In the genomic region with DNA sequence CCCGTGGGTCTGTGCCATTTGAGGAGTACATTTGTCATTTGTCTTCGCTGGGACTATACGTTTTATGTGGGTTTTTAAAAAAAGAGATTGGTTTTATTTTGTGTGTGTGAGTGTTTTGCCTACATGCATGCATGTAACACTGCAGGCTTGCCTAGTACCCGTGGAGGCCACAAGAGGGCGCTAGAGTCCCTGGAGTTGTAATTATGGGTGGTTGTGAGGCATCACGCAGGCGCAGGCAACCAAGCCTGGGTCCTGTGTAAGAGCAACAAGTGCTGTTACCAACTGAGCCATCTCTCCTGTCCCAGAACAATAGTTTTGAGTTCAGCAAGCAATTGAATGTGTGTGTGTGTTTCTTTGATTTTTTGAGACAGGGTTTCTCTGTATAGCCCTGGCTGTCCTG, we compare ENCODE assay signal across 9 mouse cellular contexts. TPM values are rescaled to one million over a fixed set of nuclear protein-coding genes. Genes with fewer than 3 reads are reported as not detected.
DNase-seq lines count a peak whose midpoint lies in the region; ATAC-seq and TF ChIP-seq lines count a peak whose summit lies in the region.
"Had no signal": no experiment of that assay in that cellular context is flagged by ENCODE, and none has a peak within 500 bp of the region (broad histone marks: within the 10 kb centered on the region; RNA-seq: fewer than 3 reads in every experiment).

No protein-coding gene starts in this region.

- no peaks in the 10 kb centered on the region for H3K36me3 ChIP-seq in hindbrain, embryonic 11.5 days (ENCODE audit: control insufficient read depth, insufficient read depth, low read length)
- no peaks in the 10 kb centered on the region for H3K36me3 ChIP-seq in hindbrain, embryonic 14.5 days (replicated peaks; ENCODE audit: control insufficient read depth, insufficient read depth)
- H3K36me3 ChIP-seq: lung, embryonic 15.5 days had no signal

- no peaks in the 10 kb centered on the region for H3K9me3 ChIP-seq in hindbrain, embryonic 11.5 days (ENCODE audit: control insufficient read depth, low read length)
- H3K9me3 ChIP-seq in hindbrain, embryonic 14.5 days (ENCODE audit: control insufficient read depth, low read length), result no peaks in the 10 kb centered on the region
- H3K9me3 ChIP-seq: lung, embryonic 15.5 days had no signal

- no peaks in the 10 kb centered on the region for H3K27me3 ChIP-seq in hindbrain, embryonic 11.5 days (ENCODE audit: control insufficient read depth, insufficient read depth, low read length)
- no peaks in the 10 kb centered on the region for H3K27me3 ChIP-seq in hindbrain, embryonic 14.5 days (ENCODE audit: control insufficient read depth, insufficient read depth, low read length)
- H3K27me3 ChIP-seq: lung, embryonic 15.5 days had no signal

- H3K9ac ChIP-seq in hindbrain, embryonic 11.5 days (ENCODE audit: low read depth, low read length), result no peak overlapping the region
- H3K9ac ChIP-seq in hindbrain, embryonic 14.5 days, result no peak overlapping the region
- H3K9ac ChIP-seq: lung, embryonic 15.5 days had no signal

- no peak overlapping the region for H3K4me3 ChIP-seq in hindbrain, embryonic 11.5 days (ENCODE audit: low read depth, low read length)
- no peak overlapping the region for H3K4me3 ChIP-seq in hindbrain, embryonic 14.5 days (replicated peaks; ENCODE audit: low read length)
- no peak overlapping the region for H3K4me3 ChIP-seq in cortical plate, adult 2 months (ENCODE audit: insufficient read depth, low read length)
- H3K4me3 ChIP-seq: lung, embryonic 15.5 days had no signal

- no peak for ATAC-seq in hindbrain, embryonic 11.5 days (ENCODE audit: low FRiP score)
- ATAC-seq in hindbrain, embryonic 14.5 days (ENCODE audit: low FRiP score), result no peak

- TF ChIP-seq CTCF in cortical plate, adult 2 months (IDR thresholded peaks at IDR 0.05; ENCODE audit: extremely low read depth, insufficient read depth, low read length), result peak; percentile 34; the same call in 1 of the 2 replicates

- H3K4me1 ChIP-seq in hindbrain, embryonic 11.5 days (replicated peaks; ENCODE audit: control insufficient read depth, insufficient read depth, low read length), result no peaks in the 10 kb centered on the region
- no peaks in the 10 kb centered on the region for H3K4me1 ChIP-seq in hindbrain, embryonic 14.5 days (replicated peaks; ENCODE audit: control insufficient read depth, insufficient read depth, low read length)
- H3K4me1 ChIP-seq in cortical plate, adult 2 months (ENCODE audit: control insufficient read depth, insufficient read depth, low read length), result no peaks in the 10 kb centered on the region
- H3K4me1 ChIP-seq: lung, embryonic 15.5 days had no signal

- 63% methylated on average over 7 of the region's 7 CpGs for whole genome bisulfite sequencing in hindbrain, embryonic 11.5 days
- WGBS in hindbrain, embryonic 14.5 days, result 68% methylated on average over 7 of the region's 7 CpGs

- H3K4me2 ChIP-seq in hindbrain, embryonic 11.5 days (replicated peaks; ENCODE audit: low read depth, low read length), result no peak overlapping the region
- no peak overlapping the region for H3K4me2 ChIP-seq in hindbrain, embryonic 14.5 days (replicated peaks)
- H3K4me2 ChIP-seq: lung, embryonic 15.5 days had no signal

- no peak for TF ChIP-seq POLR2A in cortical plate, adult 2 months (IDR thresholded peaks at IDR 0.05; ENCODE audit: extremely low read depth, insufficient read depth, low read length)

- H3K27ac ChIP-seq in hindbrain, embryonic 11.5 days (ENCODE audit: low read depth, low read length), result no peak overlapping the region
- no peak overlapping the region for H3K27ac ChIP-seq in hindbrain, embryonic 14.5 days
- H3K27ac ChIP-seq in cortical plate, adult 2 months (ENCODE audit: insufficient read depth, low read length), result no peak overlapping the region
- H3K27ac ChIP-seq: lung, embryonic 15.5 days had no signal

- DNase-seq in hindbrain, embryonic 11.5 days (ENCODE audit: low spot score), result peak; percentile 9
- no peak for DNase-seq in hindbrain, embryonic 14.5 days (ENCODE audit: low spot score)
- DNase-seq in retina, postnatal 1 day, result peak; percentile 14
- no peak for DNase-seq in retina, embryonic 14.5 days (ENCODE audit: low spot score)
- DNase-seq in thymus, postnatal 36 days, result peak; percentile 28 to 32
- no peak for DNase-seq in urinary bladder, postnatal 4 days (ENCODE audit: low spot score in 2 of 2)
- DNase-seq in left cerebral cortex, adult 18-20 months (ENCODE audit: low spot score in 2 of 2), result no peak

RNA-seq across cellular contexts. Expression of gene Fis1, which starts 13.8 kb away (rescaled TPM):
- 340 and 348 TPM in 2 replicates for polyA plus RNA-seq in hindbrain, embryonic 11.5 days (2014; fragmentation: Nextera tagmentation; extraction: Ambion mirVana)
- 391 and 425 TPM in 2 replicates for polyA plus RNA-seq in hindbrain, embryonic 14.5 days (2014; fragmentation: Nextera tagmentation; extraction: Ambion mirVana)
- polyA plus RNA-seq in cortical plate, adult 2 months (2012; rRNA removed), result 416 and 433 TPM in 2 replicates
- total RNA-seq in left cerebral cortex, adult 18-20 months (2021), result 100 to 1,000 TPM; 281 to 287 TPM

RNA-seq across cellular contexts. Expression of gene Cldn15, which starts 27.1 kb away (rescaled TPM):
- polyA plus RNA-seq in hindbrain, embryonic 11.5 days (2014; fragmentation: Nextera tagmentation; extraction: Ambion mirVana), result 0.32 TPM in 1 of 2 replicates, not detected in the other
- polyA plus RNA-seq in hindbrain, embryonic 14.5 days (2014; fragmentation: Nextera tagmentation; extraction: Ambion mirVana), result 0.13 TPM in 1 of 2 replicates, not detected in the other
- 0.21 and 0.33 TPM in 2 replicates for polyA plus RNA-seq in cortical plate, adult 2 months (2012; rRNA removed)
- not detected for total RNA-seq in left cerebral cortex, adult 18-20 months (2021)

RNA-seq across cellular contexts. Expression of gene Ift22, which starts 31.3 kb away (rescaled TPM):
- polyA plus RNA-seq in hindbrain, embryonic 11.5 days (2014; fragmentation: Nextera tagmentation; extraction: Ambion mirVana), result 119 TPM in 2 replicates
- 118 and 133 TPM in 2 replicates for polyA plus RNA-seq in hindbrain, embryonic 14.5 days (2014; fragmentation: Nextera tagmentation; extraction: Ambion mirVana)
- 79.9 and 82.6 TPM in 2 replicates for polyA plus RNA-seq in cortical plate, adult 2 months (2012; rRNA removed)
- total RNA-seq in left cerebral cortex, adult 18-20 months (2021), result 10 to 100 TPM; 97.1 to 99.0 TPM

RNA-seq across cellular contexts. Expression of gene Plod3, which starts 47.5 kb away (rescaled TPM):
- 26.0 and 32.4 TPM in 2 replicates for polyA plus RNA-seq in hindbrain, embryonic 11.5 days (2014; fragmentation: Nextera tagmentation; extraction: Ambion mirVana)
- polyA plus RNA-seq in hindbrain, embryonic 14.5 days (2014; fragmentation: Nextera tagmentation; extraction: Ambion mirVana), result 30.1 and 30.7 TPM in 2 replicates
- polyA plus RNA-seq in cortical plate, adult 2 months (2012; rRNA removed), result 34.5 and 36.6 TPM in 2 replicates
- total RNA-seq in left cerebral cortex, adult 18-20 months (2021), result 10 to 100 TPM; 32.2 to 32.8 TPM

RNA-seq across cellular contexts. Expression of gene Znhit1, which starts 48.5 kb away (rescaled TPM):
- 92.8 and 106 TPM in 2 replicates for polyA plus RNA-seq in hindbrain, embryonic 11.5 days (2014; fragmentation: Nextera tagmentation; extraction: Ambion mirVana)
- polyA plus RNA-seq in hindbrain, embryonic 14.5 days (2014; fragmentation: Nextera tagmentation; extraction: Ambion mirVana), result 116 and 121 TPM in 2 replicates
- 94.7 and 96.2 TPM in 2 replicates for polyA plus RNA-seq in cortical plate, adult 2 months (2012; rRNA removed)
- total RNA-seq in left cerebral cortex, adult 18-20 months (2021), result 100 to 1,000 TPM in 1 of 2 experiments, 10 to 100 TPM in 1; 96.6 to 107 TPM

Comparison
In these comparisons a context has a peak if more than half of its experiments do, and no peak if none do; other contexts are left out.
1. DNase-seq: peak in hindbrain, embryonic 11.5 days (single experiment), retina, postnatal 1 day (single experiment) and thymus, postnatal 36 days (2 of 2); none in hindbrain, embryonic 14.5 days (single experiment), retina, embryonic 14.5 days (single experiment), urinary bladder, postnatal 4 days (0 of 2) and left cerebral cortex, adult 18-20 months (0 of 2).